7 mouse cellular contexts compared by ENCODE assay signal in the genomic region with DNA sequence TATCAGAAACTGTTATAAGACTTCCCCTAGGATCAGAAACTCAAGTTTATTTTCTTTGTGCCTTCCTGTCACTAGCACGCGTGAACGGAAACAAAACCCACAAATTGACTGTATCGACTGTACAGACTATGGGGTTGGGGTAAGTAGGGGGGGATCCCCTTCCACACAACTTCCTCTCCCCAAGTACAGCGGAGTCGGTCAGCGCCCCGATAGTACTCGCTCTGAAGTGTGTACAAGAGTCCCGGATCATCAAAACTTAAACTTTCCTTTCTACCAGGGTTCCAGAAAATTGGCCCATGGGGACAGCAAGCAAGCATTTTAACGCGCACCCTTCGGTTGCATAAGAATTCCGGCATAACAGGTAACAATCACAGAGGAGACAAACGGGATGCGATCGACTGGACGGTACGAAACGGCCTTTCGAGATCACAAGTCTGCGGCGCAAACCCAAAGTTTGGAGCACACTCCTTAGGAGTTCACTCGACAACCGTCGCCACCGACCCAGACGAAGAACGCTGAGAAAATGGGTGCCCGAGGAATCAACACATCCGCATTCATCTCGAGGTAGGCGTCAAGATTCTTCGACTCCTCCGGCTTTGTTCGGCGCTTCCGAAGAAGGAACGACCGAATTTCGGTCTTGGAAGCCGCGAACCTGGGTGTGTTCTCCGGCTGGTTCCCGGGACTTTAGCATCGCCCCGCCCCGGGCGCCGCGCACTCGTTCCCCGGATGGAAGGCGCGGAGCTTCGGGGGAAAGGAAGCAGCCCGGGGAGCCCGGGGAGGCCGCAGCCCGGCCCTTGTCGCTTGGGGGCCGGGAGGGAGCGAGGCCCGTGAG. TPM values are rescaled to one million over a fixed set of nuclear protein-coding genes. Genes with fewer than 3 reads are reported as not detected.
DNase-seq lines count a peak whose midpoint lies in the region; ATAC-seq lines count a peak whose summit lies in the region.

No protein-coding gene starts in this region.

- peak overlapping the region; percentile 99 for H3K9ac ChIP-seq in midbrain, embryonic 11.5 days (ENCODE audit: low read length)

- under 1% methylated on average over 64 of the region's 64 CpGs for WGBS in limb, embryonic 10.5 days
- WGBS in midbrain, embryonic 11.5 days, result under 1% methylated on average over 58 of the region's 64 CpGs

- peak overlapping the region; percentile 81 for H3K4me2 ChIP-seq in midbrain, embryonic 11.5 days

- H3K4me1 ChIP-seq in limb, embryonic 10.5 days, result peaks cover 27% of the 10 kb centered on the region
- peaks cover 25% of the 10 kb centered on the region for H3K4me1 ChIP-seq in midbrain, embryonic 11.5 days (ENCODE audit: control insufficient read depth, insufficient read depth, low read length)

- DNase-seq in adipocyte (ENCODE audit: low spot score), result peak; percentile 51
- DNase-seq in cerebellum, postnatal 4 days (ENCODE audit: low spot score in 2 of 2), result peak; percentile 45 to 57
- DNase-seq in gastrocnemius, postnatal 10 days, result peak; percentile 74
- peak; percentile 92 for DNase-seq in induced T-regulatory cell, adult 2 months (ENCODE audit: low read depth)
- DNase-seq in limb, embryonic 10.5 days (ENCODE audit: low spot score), result peak; percentile 75
- DNase-seq in midbrain, embryonic 11.5 days (ENCODE audit: low spot score, missing footprints), result peak; percentile 97
- peak; percentile 60 for DNase-seq in right cerebral cortex, postnatal 4 days

- no peak for ATAC-seq in midbrain, embryonic 11.5 days (ENCODE audit: low FRiP score)

- no peaks in the 10 kb centered on the region for H3K9me3 ChIP-seq in limb, embryonic 10.5 days (replicated peaks)
- no peaks in the 10 kb centered on the region for H3K9me3 ChIP-seq in midbrain, embryonic 11.5 days (ENCODE audit: control insufficient read depth, low read length)

- H3K4me3 ChIP-seq in limb, embryonic 10.5 days, result peak overlapping the region; percentile 97
- H3K4me3 ChIP-seq in midbrain, embryonic 11.5 days (ENCODE audit: low read depth, low read length), result peak overlapping the region; percentile 94

- no peaks in the 10 kb centered on the region for H3K27me3 ChIP-seq in limb, embryonic 10.5 days (ENCODE audit: low read depth, poor library complexity, severe bottlenecking)
- H3K27me3 ChIP-seq in midbrain, embryonic 11.5 days (ENCODE audit: control insufficient read depth, insufficient read depth, low read length), result no peaks in the 10 kb centered on the region

- peaks cover 12% of the 10 kb centered on the region; the same call in 1 of the 2 replicates for H3K36me3 ChIP-seq in limb, embryonic 10.5 days
- H3K36me3 ChIP-seq in midbrain, embryonic 11.5 days (ENCODE audit: control insufficient read depth, insufficient read depth, low read length), result no peaks in the 10 kb centered on the region

- H3K27ac ChIP-seq in limb, embryonic 10.5 days, result peak overlapping the region; percentile 99
- peak overlapping the region; percentile 96 for H3K27ac ChIP-seq in midbrain, embryonic 11.5 days (ENCODE audit: low read depth, low read length)

RNA-seq across cellular contexts. Expression of gene Lsm14a, which starts 4.5 kb away (rescaled TPM):
- 10 to 100 TPM; 77.2 to 84.3 TPM for total RNA-seq in gastrocnemius, postnatal 10 days (2021)
- 91.6 and 96.3 TPM in 2 replicates for polyA plus RNA-seq in limb, embryonic 10.5 days (2016; fragmentation: Nextera tagmentation; extraction: Ambion mirVana)
- 76.2 and 77.5 TPM in 2 replicates for polyA plus RNA-seq in midbrain, embryonic 11.5 days (2014; fragmentation: Nextera tagmentation; extraction: Ambion mirVana)
